Mouse (Mus musculus) midbrain, embryonic 14.5 days (tissue): ENCODE measurements around the gene Foxk1. TPM values are rescaled to one million over a fixed set of nuclear protein-coding genes. Genes with fewer than 3 reads are reported as not detected.

Experiments used
- ATAC-seq: fragments of 200-750 bp; cut with Nextera tagmentation; 2 replicates; pipeline ENCODE4 v1.8.0; 2017; ENCODE audit warnings: moderate number of reproducible peaks, moderate library complexity; ENCODE audit not compliant: low FRiP score, low TSS enrichment
- DNase-seq: peaks from one replicate; pipeline ENCODE4 v3.0.0-alpha.2; 2015
- H3K27ac ChIP-seq: fragments of 300-500 bp; sonication (generic); replicated peaks from 2 replicates; pipeline ENCODE4 v1.5.1; 2014; ENCODE audit warnings: mild to moderate bottlenecking, low read depth, low read length, moderate library complexity
- H3K27me3 ChIP-seq: fragments of 300-500 bp; sonication (generic); 2 replicates; pipeline ENCODE4 v1.6.1; 2014; ENCODE audit warnings: low read length, control low read depth, mixed read lengths; ENCODE audit not compliant: control insufficient read depth, insufficient read depth
- H3K36me3 ChIP-seq: fragments of 300-500 bp; sonication (generic); 2 replicates; pipeline ENCODE4 v1.6.1; 2014; ENCODE audit warnings: low read length, control low read depth; ENCODE audit not compliant: control insufficient read depth, insufficient read depth
- H3K4me1 ChIP-seq: fragments of 300-500 bp; sonication (generic); 2 replicates; pipeline ENCODE4 v1.6.1; 2014; ENCODE audit warnings: mild to moderate bottlenecking, antibody characterized with exemption, low read length, control low read depth; ENCODE audit not compliant: control insufficient read depth, insufficient read depth
- H3K4me2 ChIP-seq: fragments of 300-500 bp; sonication (generic); 2 replicates; pipeline ENCODE4 v1.6.1; 2014; ENCODE audit warnings: mild to moderate bottlenecking, low read length, moderate library complexity
- H3K4me3 ChIP-seq: fragments of 300-500 bp; sonication (generic); replicated peaks from 2 replicates; pipeline ENCODE4 v1.5.1; 2014; ENCODE audit warnings: low read depth, low read length
- H3K9ac ChIP-seq: fragments of 300-500 bp; sonication (generic); replicated peaks from 2 replicates; pipeline ENCODE4 v1.6.1; 2014; ENCODE audit warnings: mild to moderate bottlenecking, low read length, moderate library complexity
- H3K9me3 ChIP-seq: fragments of 300-500 bp; sonication (generic); 2 replicates; pipeline ENCODE4 v1.6.1; 2016; ENCODE audit warnings: low read length, control low read depth, mixed read lengths; ENCODE audit not compliant: control insufficient read depth
- WGBS: fragments of 180-500 bp; shearing (Covaris S2); extraction: QIAGEN DNeasy Blood & Tissue Kit; methylation state at CpG from one replicate; pipeline ENCODE4 v1.1.7; 2014; 5-methylcytosine and 5-hydroxymethylcytosine counted together
- polyA plus RNA-seq: library from polyadenylated mRNA; unstranded; fragments of >200 nt; fragmentation: Nextera tagmentation; extraction: Ambion mirVana; gene quantifications from 2 replicates; pipeline ENCODE4 v1.2.1, GENCODE M21; 2014

Gene Foxk1
- polyA plus RNA-seq, 1 experiment from 2014 or later: 4.6 TPM

- Histone ChIP-seq H3K4me2 (no peak overlapping the region), H3K27ac (no peak overlapping the region), H3K4me3 (no peak overlapping the region), H3K9me3 (no peaks in the 10 kb centered on the region), H3K27me3 (no peaks in the 10 kb centered on the region), H3K36me3 (peaks cover 6% of the 10 kb centered on the region; the same call in 1 of the 2 replicates), H3K4me1 (peaks cover 14% of the 10 kb centered on the region), H3K9ac (no peak overlapping the region)
- no peak for ATAC-seq
- WGBS: 94% methylated on average over 4 of the region's 4 CpGs
- no peak for DNase-seq
These were observed 19.0 kb downstream of the Foxk1 start for GRCm38 (mm10) chr5:142420317-142420716.

- H3K9ac ChIP-seq: no peak overlapping the region
- H3K27me3 ChIP-seq: no peaks in the 10 kb centered on the region
- H3K4me1 ChIP-seq: peaks cover 13% of the 10 kb centered on the region
- H3K9me3 ChIP-seq: no peaks in the 10 kb centered on the region
- 65% methylated on average over 9 of the region's 9 CpGs for WGBS
- no peak overlapping the region for H3K4me3 ChIP-seq
- H3K36me3 ChIP-seq: peaks cover 6% of the 10 kb centered on the region; the same call in 1 of the 2 replicates
- no peak overlapping the region for H3K27ac ChIP-seq
- ATAC-seq: no peak
- no peak overlapping the region for H3K4me2 ChIP-seq
- no peak for DNase-seq
These were observed 19.6 kb downstream of the Foxk1 start for GRCm38 (mm10) chr5:142420920-142421319.

- Histone ChIP-seq H3K27me3 (no peaks in the 10 kb centered on the region), H3K4me1 (peaks cover 7% of the 10 kb centered on the region; the same call in 1 of the 2 replicates), H3K9me3 (no peaks in the 10 kb centered on the region), H3K4me3 (no peak overlapping the region), H3K27ac (no peak overlapping the region), H3K9ac (no peak overlapping the region), H3K36me3 (peaks cover 6% of the 10 kb centered on the region; the same call in 1 of the 2 replicates), H3K4me2 (no peak overlapping the region)
- no peak for DNase-seq
- ATAC-seq: no peak
- WGBS: 92% methylated on average over 5 of the region's 5 CpGs
These were observed 20.6 kb downstream of the Foxk1 start for GRCm38 (mm10) chr5:142421886-142422285.

GRCm38 (mm10) chr5:142423141-142423540 lies 21.8 kb downstream of the Foxk1 start:
- no peak overlapping the region for H3K9ac ChIP-seq
- H3K36me3 ChIP-seq: peaks cover 6% of the 10 kb centered on the region; the same call in 1 of the 2 replicates
- ATAC-seq (no peak), DNase-seq (no peak)
- no peaks in the 10 kb centered on the region for H3K9me3 ChIP-seq
- H3K27ac ChIP-seq: peak overlapping the region; percentile 26; the same call in 1 of the 2 replicates
- H3K4me3 ChIP-seq: no peak overlapping the region
- no peaks in the 10 kb centered on the region for H3K27me3 ChIP-seq
- no peak overlapping the region for H3K4me2 ChIP-seq
- 70% methylated on average over 10 of the region's 10 CpGs for WGBS
- H3K4me1 ChIP-seq: peaks cover 7% of the 10 kb centered on the region; the same call in 1 of the 2 replicates

- 37% methylated on average over 3 of the region's 3 CpGs for WGBS
- no peak for DNase-seq
- Histone ChIP-seq H3K4me1 (peaks cover 7% of the 10 kb centered on the region; the same call in 1 of the 2 replicates), H3K27me3 (no peaks in the 10 kb centered on the region), H3K4me2 (no peak overlapping the region), H3K36me3 (peaks cover 6% of the 10 kb centered on the region; the same call in 1 of the 2 replicates), H3K4me3 (no peak overlapping the region), H3K9ac (no peak overlapping the region), H3K9me3 (no peaks in the 10 kb centered on the region), H3K27ac (no peak overlapping the region)
- ATAC-seq: no peak
These were observed 22.4 kb downstream of the Foxk1 start for GRCm38 (mm10) chr5:142423701-142424100.

- no peak for ATAC-seq
- DNase-seq: no peak
- Histone ChIP-seq H3K4me1 (peaks cover 7% of the 10 kb centered on the region; the same call in 1 of the 2 replicates), H3K27me3 (no peaks in the 10 kb centered on the region), H3K4me2 (no peak overlapping the region), H3K9me3 (no peaks in the 10 kb centered on the region), H3K27ac (peak overlapping the region; percentile 34), H3K36me3 (peaks cover 1% of the 10 kb centered on the region; the same call in 1 of the 2 replicates), H3K4me3 (no peak overlapping the region), H3K9ac (no peak overlapping the region)
- 85% methylated on average over 13 of the region's 13 CpGs for WGBS
These were observed 23.5 kb downstream of the Foxk1 start for GRCm38 (mm10) chr5:142424627-142425349.

- ATAC-seq (no peak), DNase-seq (no peak)
- Histone ChIP-seq H3K4me3 (no peak overlapping the region), H3K27me3 (no peaks in the 10 kb centered on the region), H3K4me2 (no peak overlapping the region), H3K4me1 (peaks cover 7% of the 10 kb centered on the region; the same call in 1 of the 2 replicates), H3K9ac (no peak overlapping the region), H3K27ac (no peak overlapping the region), H3K9me3 (no peaks in the 10 kb centered on the region), H3K36me3 (no peaks in the 10 kb centered on the region)
- 96% methylated on average over 2 of the region's 2 CpGs for WGBS
These were observed 25.2 kb downstream of the Foxk1 start for GRCm38 (mm10) chr5:142426476-142426875.

GRCm38 (mm10) chr5:142427876-142428275 lies 26.6 kb downstream of the Foxk1 start:
- H3K9me3 ChIP-seq: no peaks in the 10 kb centered on the region
- H3K9ac ChIP-seq: no peak overlapping the region
- H3K36me3 ChIP-seq: no peaks in the 10 kb centered on the region
- H3K27ac ChIP-seq: no peak overlapping the region
- 44% methylated on average over 10 of the region's 10 CpGs for WGBS
- no peak for ATAC-seq
- peaks cover 7% of the 10 kb centered on the region; the same call in 1 of the 2 replicates for H3K4me1 ChIP-seq
- no peak overlapping the region for H3K4me3 ChIP-seq
- no peaks in the 10 kb centered on the region for H3K27me3 ChIP-seq
- H3K4me2 ChIP-seq: no peak overlapping the region
- no peak for DNase-seq

- WGBS: 72% methylated on average over 6 of the region's 6 CpGs
- no peak for DNase-seq
- no peak overlapping the region for H3K4me3 ChIP-seq
- no peaks in the 10 kb centered on the region for H3K36me3 ChIP-seq
- no peak overlapping the region for H3K4me2 ChIP-seq
- H3K27ac ChIP-seq: no peak overlapping the region
- no peak overlapping the region for H3K9ac ChIP-seq
- peaks cover 4% of the 10 kb centered on the region; the same call in 1 of the 2 replicates for H3K4me1 ChIP-seq
- no peaks in the 10 kb centered on the region for H3K9me3 ChIP-seq
- ATAC-seq: no peak
- H3K27me3 ChIP-seq: no peaks in the 10 kb centered on the region
These were observed 27.4 kb downstream of the Foxk1 start for GRCm38 (mm10) chr5:142428691-142429090.
